Mouse (Mus musculus) ZHBTc4 (cell line): Measurements from ENCODE around the gene Kif5c.

Experiments used
- DNase-seq: peaks from one replicate; pipeline ENCODE4 v3.0.0-alpha.2; 2011; ENCODE audit warnings: low read depth, low spot score

Gene Kif5c

DNA sequence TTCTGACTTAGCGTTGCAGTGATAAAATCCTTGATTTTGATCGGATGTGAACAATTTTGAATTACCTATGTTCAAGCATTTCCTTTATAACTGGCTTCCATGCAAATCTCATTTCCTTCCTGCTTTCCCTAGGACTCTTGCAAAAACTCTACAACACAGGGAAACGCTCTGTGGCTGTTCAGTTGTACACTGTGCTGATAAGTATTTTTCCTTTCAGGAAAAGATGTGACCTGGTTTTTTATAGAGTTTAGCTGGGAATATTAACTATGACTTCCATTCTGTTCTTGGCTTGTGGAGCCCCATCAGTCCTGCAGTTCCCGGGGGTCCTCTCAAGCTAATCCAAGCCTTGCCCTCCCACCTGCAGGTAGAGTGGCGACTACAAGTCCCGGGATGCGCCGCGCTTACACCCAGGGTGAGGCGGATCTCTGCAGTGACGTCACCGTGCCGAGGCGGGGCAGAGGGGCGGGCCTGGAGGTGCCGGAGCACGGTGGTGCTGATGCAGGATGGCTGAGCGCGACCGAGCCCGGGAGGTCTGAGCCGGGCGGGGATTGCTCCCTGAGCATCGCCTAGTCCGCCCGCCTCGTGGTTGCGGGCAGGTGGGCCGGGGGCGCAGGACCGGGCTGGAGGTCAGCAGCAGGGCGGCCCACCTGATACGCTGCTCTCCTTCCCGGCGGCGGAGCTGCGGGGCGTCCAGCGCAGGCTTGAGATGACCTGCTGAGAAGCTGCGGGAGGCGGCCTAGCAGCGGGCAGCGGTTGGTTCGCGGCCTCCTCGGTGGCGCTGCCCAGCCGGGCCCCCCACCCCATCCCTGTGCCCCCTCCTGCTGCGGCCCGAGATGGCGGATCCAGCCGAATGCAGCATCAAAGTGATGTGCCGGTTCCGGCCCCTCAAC, at the start of gene Kif5c:
Kif5c (plus strand) TSS at position 470 of the 890 bp plus-strand sequence.
- peak; percentile 88 for DNase-seq

DNA sequence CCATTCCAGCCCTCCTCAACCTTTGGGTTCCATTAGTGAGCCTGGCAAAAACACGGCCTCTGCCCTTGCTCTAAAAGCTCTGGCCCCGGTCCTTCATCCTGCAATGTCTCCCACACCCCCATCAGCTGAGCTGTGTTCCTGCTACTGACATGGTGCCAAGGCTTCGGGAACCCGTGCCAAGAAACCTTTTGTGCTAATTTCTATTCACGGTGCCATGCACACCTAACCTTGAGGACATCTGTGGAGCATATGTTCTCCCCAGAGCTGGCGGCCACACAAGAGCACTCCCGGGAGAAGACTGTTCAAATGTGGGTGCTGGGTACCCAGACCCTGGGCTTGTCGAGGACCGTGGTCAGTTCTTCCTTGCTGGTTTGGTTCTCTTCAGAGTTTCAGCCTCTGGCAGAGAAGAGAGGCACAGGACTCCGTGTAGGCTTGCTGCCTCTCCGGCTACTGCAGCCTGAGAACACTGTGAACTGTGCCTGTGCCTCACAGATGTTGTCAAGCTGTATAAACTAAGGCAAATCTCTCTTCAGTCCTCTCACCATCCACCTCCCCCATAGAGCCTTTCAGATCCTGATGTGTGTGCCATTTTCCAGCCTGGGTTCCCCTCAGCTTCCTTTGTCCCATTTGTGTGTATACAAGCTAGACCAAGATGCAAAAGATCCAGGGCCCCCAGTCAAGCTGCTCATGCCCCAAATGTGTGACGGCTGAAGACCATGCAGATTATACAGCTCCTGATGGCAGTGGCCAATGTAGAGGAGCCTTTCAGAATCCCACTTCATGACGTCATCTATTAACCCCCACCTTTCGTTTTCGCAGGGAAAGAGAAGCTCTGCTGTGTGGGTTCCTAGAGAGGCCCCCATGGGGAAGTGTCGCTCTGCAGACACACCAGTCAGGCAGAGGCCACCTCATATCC, 49.0 kb upstream of the Kif5c start:
- DNase-seq, result no peak

DNA sequence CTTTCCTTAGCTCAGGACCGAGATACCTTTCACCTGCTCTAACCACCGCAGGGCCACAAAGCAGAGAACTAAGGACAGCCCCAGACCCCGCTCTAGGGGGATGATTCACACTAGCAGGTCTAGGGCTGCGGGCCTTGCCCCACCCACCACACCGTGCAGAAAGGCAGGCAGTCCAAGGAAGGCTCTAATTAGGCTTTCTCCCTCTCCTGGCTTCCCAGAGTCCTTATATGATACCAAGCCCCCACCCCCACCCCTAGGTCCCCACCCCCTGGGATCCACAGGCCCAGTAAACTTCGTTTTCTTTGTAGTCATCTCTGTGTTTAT, 48.4 kb upstream of the Kif5c start:
- DNase-seq, result no peak

DNA sequence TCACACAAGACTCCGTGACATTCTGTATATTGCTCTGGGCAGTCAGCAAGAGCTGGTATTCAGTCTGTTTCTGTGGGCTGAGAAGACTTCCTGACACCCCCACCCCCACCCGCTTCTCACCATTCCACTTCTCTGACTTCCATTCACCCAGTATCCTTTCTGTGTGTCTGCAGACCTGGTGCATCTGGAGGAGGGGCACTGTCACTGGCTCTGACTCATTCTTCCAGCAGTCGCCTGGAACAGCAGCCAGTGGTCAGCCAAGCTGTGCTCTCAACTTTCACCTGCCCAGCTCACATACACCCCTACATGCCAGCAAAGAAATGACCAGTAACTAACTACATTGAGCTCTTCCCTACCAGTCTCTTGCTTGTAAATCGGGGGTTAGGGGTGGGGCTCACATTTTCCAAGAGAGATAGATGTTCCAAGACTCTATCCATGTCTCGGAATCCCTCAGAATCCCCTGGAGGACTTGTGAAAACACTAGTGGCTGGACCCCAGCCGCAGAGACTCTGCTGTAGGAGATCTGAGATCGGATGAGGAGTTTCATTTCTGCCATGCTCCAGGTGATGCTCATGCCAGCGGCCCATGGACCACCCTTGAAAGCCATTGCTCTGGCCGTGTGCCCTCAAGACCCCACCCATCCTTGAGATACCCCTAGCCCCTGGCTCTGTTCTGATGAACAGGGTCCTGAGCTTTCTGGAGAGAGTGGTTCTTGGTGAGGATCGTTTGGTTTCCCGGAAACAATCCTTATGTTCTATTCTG, 47.8 kb upstream of the Kif5c start:
- no peak for DNase-seq

DNA sequence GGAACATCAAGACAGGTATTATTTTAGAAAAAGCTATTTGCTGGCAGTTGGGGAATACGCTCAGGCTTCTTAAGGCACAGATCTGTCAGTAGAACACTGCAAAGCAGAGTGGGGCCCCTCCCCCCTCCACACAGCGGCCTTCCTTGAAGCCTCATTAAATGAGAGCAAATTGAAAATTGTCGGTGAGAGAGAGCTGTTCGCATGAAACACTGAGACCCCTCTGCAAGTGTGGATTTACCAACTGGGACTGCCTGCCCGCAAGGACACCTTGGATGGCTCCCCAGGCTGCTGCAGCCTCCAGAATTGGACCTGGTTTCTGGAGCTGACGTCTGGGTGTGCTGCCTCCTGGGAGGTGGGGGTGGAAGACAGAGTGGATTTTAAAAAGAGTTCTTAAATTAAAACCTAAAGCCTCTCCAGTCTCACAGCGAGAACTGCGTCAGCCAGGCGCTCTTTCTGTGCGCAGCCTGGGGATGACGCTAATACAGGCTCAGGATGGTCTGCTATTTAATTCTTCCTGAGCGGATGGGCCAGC, 46.9 kb upstream of the Kif5c start:
- no peak for DNase-seq

DNA sequence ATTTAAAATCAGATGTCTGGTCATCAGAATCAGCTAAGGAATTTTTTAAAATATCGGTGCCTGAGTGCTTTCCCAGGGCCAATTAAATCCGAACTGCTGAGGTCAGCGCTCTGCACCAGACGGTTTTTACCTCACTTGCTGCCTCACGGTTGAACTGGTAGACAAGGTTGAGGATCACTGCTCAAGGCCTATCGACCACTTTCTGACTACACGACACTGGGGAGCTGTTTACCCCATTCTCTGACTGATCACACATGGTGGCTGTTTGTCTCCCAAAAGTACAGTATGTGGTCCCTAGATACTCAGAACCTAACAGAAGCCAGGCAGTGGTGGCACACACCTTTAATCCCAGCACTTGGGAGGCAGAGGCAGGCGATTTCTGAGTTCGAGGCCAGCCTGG, 46.4 kb upstream of the Kif5c start:
- DNase-seq, result no peak

DNA sequence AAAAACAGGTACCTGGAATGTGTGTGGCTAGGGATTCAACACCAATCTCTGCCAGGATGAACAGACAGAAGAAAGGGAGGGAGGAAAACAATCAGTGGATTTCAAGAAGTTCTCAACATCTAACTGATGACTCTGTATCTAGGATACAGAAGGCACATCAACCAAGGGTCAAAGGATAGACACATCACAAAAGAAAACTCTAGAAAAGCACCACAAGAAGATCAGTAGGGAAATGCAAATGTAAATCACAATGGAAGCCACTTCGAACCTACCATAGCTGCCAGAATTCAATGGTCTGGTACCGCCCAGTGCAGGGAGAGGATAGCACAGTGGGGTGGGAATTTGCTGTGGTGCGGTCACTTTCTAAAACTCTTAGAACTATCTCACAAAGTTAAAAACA, 45.8 kb upstream of the Kif5c start:
- DNase-seq, result peak; percentile 50

DNA sequence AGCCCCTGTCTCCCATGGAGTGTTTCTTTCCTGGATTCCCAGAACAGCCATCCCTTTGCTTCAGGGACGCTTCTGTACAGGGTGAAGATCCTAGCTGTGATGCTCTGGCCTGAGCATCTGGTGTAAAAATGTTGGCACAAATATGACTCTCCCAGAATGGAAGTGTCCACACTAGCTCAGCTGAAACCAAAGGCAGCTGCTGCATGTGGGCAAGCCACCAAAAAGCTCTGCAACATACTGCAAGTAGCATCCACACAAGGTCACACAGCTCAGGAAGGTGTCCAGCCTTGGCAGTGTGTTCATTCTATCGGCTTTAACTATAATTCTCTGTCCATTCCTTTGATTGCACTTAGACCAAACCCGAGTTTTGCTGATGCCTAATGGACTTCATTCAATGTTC, 38.5 kb upstream of the Kif5c start:
- DNase-seq, result no peak

DNA sequence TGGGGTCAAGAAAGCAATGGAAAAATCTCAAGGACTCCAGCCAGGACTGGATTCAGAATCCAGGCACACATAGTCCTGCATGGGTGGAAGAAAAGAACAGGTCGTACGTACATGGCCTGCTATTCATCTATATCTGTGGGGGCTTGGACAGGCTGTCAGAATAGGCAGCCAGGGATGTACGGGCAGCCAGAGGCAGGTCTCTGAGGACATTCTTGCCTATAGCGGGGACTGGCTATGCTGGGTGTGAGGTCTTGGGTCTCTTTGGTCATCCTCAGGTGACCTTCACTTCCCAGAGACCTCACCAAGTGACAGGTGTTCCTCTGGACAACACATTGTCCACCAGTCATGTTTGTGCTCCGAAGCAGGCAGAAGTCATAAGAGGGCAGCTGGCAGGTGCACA, 36.6 kb upstream of the Kif5c start:
- no peak for DNase-seq

DNA sequence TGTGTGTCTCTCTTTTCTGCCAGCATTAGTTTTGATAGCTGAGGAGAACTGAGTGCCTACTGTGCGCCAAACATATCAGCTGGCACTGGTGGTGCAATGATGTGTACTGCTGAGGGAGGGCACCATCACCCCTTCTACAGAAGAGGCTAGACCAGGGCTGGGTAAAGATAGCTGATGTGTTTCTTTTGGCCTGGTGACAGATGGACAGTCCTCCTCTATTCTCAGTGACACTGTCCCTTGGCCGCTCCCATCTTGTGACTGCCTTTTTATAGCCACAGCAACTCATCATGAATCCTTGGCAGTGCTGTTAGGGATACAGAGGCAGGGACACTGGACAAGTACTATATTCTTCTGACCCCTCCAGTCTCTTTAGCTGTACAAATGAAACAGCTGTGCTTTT, 35.8 kb upstream of the Kif5c start:
- DNase-seq, result no peak

DNA sequence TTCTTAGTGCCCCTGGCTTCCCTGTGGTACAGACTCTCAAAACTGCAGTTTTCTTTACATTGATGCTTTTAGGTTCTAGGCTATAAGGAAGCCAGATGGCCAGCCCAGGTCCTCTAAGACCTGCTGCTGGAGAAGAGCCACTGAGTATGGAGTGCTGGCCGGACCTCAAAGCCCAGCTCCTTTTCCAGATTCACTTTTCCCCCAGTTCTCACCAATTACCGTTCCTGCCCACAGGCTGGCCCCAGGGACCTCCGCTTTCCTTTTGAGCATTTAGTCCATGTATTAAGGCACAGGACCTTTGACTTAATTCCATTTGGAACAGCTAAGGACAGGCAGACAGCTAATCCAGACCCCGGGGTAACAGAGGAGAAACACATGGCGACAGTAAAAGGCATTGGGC, 28.6 kb upstream of the Kif5c start:
- DNase-seq, result no peak

DNA sequence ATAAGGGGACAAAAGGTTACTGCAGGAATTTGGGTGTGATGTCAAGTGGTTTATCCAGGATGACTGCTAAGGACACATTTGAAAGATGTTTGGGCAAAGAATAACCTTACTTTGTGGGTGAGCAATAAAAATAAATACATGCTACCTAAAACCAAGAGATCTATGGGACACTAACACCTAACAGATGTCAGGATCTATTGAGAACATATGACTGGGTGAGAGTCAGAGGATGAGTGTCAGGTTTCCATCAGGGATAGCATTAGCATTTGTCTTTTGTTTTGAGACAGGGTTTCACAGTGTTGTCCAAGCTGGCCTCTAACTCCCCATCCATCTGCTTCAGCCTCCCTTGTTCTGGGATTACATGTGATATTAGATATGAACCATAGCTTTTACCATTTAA, 26.2 kb upstream of the Kif5c start:
- DNase-seq, result no peak

DNA sequence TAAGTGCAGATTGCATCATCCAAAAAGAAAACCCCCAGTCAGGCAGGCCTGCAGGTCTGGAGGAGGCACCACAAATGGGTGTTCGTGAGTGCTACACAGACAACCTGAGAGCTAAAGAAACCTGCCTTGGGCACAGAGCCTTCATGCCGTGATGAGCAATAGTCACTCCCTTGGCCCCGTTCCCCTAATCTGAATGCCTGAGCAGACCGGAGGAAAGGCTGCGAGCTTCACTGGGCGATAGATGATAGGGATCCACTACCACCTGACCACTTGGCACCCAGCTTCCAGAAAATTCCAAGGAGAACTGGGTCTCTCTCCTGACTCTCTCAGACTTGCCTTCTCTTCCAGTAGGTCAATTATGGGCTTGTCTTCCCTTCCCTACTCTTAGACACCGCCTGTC, 24.2 kb upstream of the Kif5c start:
- DNase-seq, result no peak

DNA sequence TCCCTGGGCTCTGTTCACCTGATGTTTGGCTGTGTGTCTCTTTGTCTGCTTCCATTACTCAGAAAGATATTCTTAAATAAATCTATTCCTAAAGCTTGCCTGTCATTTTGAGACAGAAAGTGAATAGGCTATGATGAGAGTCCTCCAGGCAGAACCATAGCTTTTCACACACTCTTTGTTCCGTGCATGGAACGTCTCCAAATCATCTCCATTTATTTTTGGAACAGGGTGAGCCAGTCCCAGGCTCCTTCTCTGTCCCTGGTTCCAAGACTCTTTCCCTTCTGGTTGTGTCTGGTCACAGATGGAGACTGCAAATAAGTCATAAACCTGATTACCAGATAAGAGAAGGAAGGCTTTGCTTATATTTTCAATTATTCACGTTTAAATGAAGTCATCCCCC, 22.8 kb upstream of the Kif5c start:
- DNase-seq, result no peak

DNA sequence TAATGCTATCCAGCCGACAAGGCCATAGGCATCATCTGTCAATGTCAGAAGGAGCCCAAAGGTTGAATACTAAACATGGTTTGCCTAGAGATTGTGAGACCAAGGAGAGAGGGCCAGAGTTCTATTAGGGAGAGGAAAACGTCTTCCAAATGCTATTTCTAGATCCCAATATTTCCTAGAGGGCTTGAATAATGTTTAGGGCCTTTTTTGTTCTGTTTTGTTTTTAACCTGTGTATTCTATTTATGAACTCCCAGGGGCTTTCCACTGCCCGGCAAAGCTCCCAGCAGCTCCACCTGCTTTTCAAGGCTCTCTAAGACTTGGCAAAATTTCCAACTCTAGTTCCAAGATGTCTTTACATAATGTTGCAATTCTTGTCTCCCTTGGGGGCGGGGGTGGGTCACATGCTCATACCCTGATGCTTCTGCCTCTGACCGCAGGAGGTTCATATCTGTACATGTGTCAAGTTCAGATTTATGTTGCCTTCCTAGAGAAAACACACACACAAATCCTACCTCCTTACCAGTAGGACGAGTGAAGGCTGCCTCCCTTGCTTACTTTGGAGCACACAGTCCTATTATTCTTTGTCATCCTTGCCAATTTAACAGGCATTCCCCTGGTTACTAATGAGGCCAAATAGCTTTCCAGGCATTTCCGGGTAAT, 18.9 kb upstream of the Kif5c start:
- DNase-seq, result no peak

DNA sequence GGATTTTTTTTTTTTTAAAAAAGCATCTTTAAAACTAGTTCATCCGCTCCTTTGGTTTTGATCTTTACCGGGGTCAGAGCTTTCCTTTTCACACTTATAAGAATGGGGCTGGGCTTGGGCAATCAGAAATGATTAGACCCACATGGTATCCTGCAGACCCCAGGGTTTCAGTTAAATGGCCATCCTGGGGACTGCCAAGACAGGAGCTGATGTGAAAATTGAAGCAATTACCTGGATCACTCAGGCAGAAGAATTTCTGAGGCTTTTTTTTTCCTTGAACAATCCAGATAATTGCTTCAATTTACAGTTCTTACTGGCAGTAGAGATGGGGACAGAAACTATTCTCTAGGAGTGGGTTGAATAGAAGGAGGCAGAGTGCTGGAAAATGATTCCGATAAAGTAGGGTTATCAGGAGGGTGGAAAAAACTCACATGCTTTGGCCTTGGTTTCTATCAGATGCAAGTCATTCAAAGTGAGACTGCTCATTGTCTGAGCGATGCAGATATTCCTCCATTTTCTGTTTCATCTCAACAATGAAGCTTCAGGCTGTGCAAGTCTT, 16.2 kb upstream of the Kif5c start:
- no peak for DNase-seq

DNA sequence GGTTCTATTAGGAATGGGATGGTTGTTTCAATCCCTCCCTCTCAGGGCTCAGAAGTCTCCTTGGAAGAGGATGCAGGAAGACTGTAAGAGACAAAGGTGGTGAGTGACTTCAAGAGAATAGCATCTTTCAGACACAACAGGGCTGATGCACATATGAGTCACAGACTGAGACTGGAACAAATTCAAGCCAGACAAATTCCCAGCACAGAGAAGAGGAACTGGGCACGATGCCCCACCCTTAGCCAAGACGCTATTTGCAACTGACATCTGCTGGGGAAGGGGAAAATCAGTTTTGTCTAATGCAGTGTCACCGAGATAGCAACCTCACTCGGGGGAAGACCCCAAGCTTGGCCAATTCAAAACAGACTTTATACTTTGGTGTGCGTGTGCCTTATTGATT, 9.5 kb upstream of the Kif5c start:
- no peak for DNase-seq

DNA sequence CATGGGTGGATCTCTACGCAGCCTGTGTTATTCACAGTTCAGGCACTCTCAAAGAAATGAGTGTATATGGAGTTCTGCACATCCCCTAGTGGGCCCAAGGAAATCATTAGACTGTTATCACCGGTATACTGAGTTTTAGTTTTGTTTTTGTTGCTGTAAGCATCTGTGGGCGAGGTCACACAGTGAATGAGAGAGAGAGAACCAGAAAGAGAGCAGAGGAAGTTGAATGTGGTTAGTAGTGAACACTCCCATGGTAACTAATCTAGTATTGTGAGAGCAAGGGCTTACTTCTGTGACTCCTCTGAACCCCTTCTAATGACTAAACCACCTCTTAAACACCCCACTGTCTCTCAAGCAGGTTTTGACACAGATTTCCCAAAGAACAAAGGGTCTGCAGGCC, 2.3 kb upstream of the Kif5c start:
- no peak for DNase-seq

DNA sequence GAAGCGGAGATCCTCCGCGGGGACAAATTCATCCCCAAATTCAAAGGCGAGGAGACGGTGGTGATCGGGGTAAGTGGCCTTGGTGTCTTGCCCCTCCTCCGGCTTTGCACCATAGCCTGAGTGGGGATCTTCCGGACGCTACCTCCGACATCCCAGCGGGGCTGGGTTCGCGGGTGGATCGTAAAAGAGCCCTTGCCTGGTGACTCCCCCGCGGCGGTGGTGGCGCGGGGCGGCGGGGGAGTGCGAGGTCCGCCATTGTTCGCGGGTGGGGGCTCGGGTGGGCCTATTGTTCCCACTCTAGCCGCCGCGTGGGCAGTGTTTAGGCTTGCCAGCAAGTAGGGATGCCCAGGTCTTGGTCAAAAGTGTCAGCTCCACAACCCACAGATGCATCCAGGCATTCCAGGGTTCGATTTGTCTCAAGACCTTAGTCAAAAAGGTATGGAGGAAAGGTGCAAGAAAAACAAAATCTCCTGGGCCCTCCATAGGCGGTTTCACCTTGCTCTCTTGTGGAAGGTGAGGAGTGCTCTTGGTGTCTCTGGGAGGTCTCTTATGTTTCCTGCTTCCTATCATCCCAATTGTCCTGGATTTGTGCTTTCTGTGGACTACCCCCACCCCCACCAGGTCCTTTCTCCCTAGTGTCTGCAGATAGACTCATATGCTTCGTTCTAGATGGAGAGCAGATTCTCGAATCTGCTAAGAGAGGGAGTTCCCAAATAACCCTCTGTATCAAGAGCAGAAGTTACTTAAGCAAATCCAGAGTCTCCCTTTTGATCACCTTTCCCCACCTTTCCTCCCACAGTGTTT, 823 bp downstream of the Kif5c start:
- DNase-seq, result peak; percentile 15

DNA sequence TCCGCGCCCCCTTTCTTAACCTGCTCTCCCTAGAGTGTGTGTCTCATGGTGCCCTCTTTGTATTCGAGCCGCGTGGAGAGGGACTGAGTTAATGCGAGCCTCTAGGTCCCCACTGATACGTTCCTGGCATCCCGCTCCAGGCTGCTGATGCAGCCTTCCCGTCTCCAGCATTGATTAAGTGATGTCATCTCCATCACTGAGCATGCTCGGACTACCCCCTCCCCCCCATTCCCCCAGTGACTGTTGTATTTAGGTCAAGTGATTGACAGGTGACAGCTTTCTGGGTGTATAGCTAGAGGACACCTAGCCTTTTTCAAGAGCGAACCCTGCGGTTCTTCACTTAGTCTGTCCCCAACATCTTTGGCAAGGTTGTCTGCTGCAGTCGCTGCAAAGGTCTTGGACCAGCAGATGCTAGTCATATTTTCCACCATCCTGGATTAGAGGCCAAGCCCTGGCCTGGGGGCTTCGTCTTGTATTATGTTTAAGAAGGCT, 1.6 kb downstream of the Kif5c start:
- no peak for DNase-seq
